Mouse (Mus musculus) A20 (cell line): ENCODE data around the gene Sypl.

ENCODE experiments used
- DNase-seq: peaks from one replicate; pipeline ENCODE4 v3.0.0-alpha.2; 2011; ENCODE audit warnings: low read depth, low spot score

The Sypl gene

DNA sequence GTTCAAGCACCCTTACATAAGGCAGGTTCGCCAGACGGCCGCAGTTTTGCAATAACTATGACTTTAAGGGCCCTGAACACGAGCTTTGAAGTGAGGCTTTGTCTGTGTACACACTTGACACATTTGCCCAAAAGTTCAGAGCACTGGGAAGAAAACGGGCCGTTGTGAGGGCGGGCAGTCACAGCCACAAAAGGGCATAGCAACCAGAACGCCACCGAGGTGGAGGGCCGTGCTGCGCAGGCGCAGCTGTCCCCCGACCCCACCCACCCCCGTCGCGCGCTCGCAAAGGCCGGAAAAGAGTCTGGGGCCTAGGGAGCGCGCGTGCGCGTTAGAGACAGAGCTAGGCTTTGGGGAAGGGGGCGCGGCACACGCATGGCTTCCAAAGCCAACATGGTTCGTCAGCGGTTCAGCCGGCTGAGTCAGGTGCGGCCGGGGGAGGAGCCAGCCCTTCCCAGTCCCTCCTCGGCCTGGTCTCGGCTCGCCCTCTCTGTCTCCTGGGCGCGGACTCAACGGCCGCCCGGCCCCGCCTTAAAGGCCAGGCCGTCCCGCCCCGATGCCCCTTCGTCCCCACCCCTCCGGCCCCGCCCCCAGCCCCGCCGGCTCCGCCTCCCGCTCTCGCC, at the start of gene Sypl:
TSS of gene Sypl (plus strand) at position 296 of the 620 bp plus-strand sequence.
- peak; percentile 99 for DNase-seq

GRCm38 (mm10) chr12:32909686-32910085, 44.0 kb upstream of the Sypl start:
- DNase-seq: no peak

- peak; percentile 87 for DNase-seq
These were observed 43.6 kb upstream of the Sypl start for GRCm38 (mm10) chr12:32910092-32910491.

GRCm38 (mm10) chr12:32910560-32911194, 43.0 kb upstream of the Sypl start:
- DNase-seq: peak; percentile 84

DNA sequence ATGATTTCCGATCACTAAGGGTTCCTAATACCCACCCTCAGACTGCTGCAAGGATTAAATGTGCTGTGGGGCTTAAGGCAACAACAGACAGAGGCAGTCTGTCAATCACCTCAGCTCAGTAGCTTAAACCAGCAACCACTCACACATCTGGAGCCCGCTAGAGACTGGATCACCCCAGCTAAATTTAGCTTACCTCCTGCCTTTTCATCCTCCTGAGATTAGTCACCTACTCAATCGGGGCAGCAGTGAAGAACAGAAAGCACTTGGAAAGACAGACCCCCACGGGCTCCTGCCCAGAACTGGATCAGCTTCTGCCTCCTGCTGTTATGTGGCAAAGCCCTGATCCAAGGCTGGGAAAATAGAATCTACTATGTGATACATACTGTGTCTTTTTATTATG, 42.1 kb upstream of the Sypl start:
- DNase-seq: no peak

DNA sequence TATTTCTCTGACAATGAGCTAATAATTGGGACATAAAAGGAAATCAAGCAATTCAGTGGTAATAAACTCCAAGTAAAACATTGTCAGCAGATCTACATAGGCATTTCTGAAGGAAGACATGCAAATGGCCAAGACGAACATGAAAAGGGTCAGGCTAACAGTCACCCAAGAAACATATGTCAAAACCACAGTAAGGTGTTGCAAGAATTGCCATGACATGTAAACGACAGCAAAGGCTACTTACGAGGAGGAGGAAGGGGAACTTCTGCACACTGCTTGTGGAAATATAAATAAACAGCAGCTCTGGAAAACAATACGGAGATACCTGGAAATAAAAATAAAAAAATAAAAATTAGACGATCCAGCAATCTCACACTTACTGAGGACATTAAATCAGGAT, 40.9 kb upstream of the Sypl start:
- no peak for DNase-seq

DNA sequence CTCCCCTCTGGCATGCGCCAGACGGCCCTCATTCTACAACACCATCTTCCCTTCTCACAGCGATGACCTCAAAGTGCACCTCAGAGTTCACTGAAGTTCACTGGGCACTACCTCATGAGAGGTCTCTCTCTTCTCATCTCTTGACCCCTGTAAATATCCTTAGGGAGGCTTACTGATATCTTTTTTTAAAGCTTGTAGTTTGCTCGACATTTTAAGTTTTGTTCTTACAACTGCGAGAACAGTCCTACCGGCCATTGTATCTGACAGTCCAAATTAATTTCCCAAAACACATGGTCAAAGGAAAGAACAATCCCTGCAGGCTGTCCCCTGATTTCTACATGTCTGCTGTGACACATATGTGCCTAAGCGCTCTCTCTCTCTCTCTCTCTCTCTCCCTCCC, 35.0 kb upstream of the Sypl start:
- DNase-seq: no peak

- DNase-seq: no peak
These were observed 34.6 kb upstream of the Sypl start for GRCm38 (mm10) chr12:32919091-32919490.

DNA sequence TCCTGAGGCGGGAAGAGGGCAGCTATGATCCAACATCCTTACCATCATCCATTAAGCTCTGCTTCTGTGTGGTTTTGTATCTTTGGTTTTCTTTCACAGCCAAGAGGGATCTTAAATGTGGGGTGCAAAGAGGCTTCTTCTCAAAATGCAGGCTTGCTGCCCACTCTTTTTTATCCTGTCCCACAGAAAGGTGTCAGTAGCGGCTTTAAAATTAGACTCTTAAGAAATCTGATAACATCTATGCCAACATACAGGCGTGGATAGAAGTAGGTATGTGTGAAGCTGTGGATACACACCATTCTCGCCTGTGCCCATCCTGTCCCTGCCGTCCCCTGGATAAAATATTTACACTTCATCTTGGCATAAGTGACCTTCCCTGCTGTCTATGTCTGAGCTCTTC, 34.2 kb upstream of the Sypl start:
- no peak for DNase-seq

- DNase-seq: peak; percentile 73
These were observed 33.4 kb upstream of the Sypl start for GRCm38 (mm10) chr12:32920185-32920788.

DNA sequence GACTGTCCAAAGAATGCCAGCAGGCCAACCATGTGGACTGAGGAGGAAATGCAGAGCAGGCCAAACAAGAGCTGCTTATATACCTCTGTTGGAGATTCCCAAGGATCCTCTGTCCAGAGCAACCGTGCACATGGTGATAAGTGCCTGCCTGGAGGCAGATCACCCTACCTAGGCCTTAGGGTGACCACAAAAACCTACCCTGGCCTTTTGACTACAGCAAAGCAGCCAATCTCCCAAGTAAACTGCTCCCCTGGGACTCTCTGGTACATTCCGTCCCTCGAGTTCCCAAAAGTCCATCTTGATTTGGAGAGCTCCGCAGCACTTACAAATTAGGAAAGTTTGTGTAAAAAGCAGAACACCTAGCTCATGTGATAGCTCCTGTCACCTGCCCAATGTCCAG, 32.6 kb upstream of the Sypl start:
- no peak for DNase-seq

GRCm38 (mm10) chr12:32921532-32922131, 32.1 kb upstream of the Sypl start:
- no peak for DNase-seq

DNA sequence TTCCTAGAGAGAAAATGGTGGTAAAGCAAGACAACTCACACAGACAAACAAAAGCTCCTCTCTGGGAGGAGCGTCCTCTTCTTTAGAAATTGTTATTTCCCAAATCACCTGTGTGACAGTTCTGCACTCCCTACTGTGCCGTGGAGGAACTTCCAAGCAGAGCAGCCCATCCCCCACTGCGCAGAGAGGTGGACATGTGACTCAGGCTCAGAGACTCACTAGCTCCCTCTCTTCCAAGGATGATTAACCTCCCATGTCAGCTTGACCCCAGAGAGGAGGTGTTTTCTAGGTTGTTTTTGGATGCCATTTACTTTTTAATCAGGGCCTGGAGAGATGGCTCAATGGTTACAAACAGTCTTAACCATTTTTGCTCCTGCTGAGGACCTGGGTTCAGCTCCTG, 29.4 kb upstream of the Sypl start:
- DNase-seq: no peak

- no peak for DNase-seq
These were observed 27.1 kb upstream of the Sypl start for GRCm38 (mm10) chr12:32926331-32927172.

GRCm38 (mm10) chr12:32927231-32927835, 26.4 kb upstream of the Sypl start:
- DNase-seq: no peak

GRCm38 (mm10) chr12:32928180-32928579, 25.5 kb upstream of the Sypl start:
- no peak for DNase-seq

- no peak for DNase-seq
These were observed 23.7 kb upstream of the Sypl start for GRCm38 (mm10) chr12:32929831-32930513.

DNA sequence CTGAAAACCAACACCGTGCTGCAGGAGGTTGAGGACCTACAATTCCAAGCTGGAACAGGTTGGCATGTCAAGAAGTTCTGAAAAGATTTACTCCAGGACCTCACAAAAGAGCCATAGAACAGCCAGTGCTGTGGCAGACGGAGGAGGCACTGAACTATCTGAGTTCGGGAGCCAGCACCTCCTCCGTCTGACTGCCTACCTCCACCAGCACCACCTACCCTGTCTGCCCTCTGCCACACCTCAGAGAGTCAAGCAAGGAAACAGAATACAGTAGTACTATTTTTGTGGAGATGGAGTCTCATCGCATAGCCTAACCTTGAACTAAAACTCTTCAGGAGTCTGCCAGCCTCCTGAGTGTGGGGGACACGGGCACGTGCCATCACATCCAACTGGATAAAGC, 23.1 kb upstream of the Sypl start:
- DNase-seq: no peak

GRCm38 (mm10) chr12:32936246-32936946, 17.3 kb upstream of the Sypl start:
- DNase-seq: no peak

DNA sequence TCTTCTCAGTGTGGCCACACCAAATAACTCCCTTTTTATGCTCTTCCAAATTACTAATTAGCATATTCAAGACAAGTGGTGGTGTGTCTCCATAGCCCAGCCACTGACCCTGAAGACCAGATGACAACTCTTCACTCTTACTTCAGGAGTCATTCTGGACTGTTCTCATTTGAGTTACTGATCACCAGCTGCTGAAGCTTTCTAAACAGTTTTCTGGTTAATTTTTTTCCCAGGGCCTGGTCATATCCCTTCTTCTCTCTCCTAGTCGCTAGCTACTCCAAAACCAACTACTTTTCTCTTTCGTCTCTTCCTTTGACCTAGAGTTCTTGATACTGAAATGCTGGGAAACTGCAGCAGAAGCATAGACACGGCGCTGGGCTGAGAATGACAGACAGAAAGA, 12.6 kb upstream of the Sypl start:
- no peak for DNase-seq
